Mouse (Mus musculus): Measurements from ENCODE around the gene Sde2. TPM values are rescaled to one million over a fixed set of nuclear protein-coding genes. Genes with fewer than 3 reads are reported as not detected.
A peak's percentile ranks its signal among the peaks of the same experiment; 100 is the strongest.

Sde2 gene
- polyA plus RNA-seq, 1 experiment from 2014 or later: 11.8 TPM

GRCm38 (mm10) chr1:180901107-180901506 lies 50.2 kb downstream of the Sde2 start:
- peaks cover 24% of the 10 kb centered on the region for H3K4me1 ChIP-seq (ENCODE audit: insufficient read depth)
- H3K36me3 ChIP-seq (replicated peaks; ENCODE audit: insufficient read depth, low read length): peaks cover 3% of the 10 kb centered on the region
- no peak overlapping the region for H3K27ac ChIP-seq (ENCODE audit: low read depth)
- H3K4me2 ChIP-seq (ENCODE audit: low read depth, low read length): no peak overlapping the region
- H3K9ac ChIP-seq (replicated peaks): no peak overlapping the region
- WGBS (ENCODE audit: insufficient replicate concordance): 3% methylated on average over 4 of the region's 4 CpGs
- H3K9me3 ChIP-seq (ENCODE audit: low read length): no peaks in the 10 kb centered on the region
- H3K4me3 ChIP-seq (ENCODE audit: low read depth, low read length): no peak overlapping the region
- peak; percentile 87 for TF ChIP-seq CTCF (IDR thresholded peaks at IDR 0.05; ENCODE audit: low read depth)
- TF ChIP-seq EP300 (IDR thresholded peaks at IDR 0.05; ENCODE audit: low read depth): no peak
- DNase-seq: no peak
- H3K27me3 ChIP-seq (ENCODE audit: insufficient read depth, low read length): no peaks in the 10 kb centered on the region
- no peak for ATAC-seq

- H3K4me2 ChIP-seq (ENCODE audit: low read depth, low read length): peak overlapping the region; percentile 84
- ATAC-seq (peak; percentile 88), DNase-seq (peak; percentile 82)
- no peak overlapping the region; the same call in 1 of the 2 replicates for H3K4me3 ChIP-seq (ENCODE audit: low read depth, low read length)
- H3K4me1 ChIP-seq (ENCODE audit: insufficient read depth): peaks cover 24% of the 10 kb centered on the region
- peaks cover 21% of the 10 kb centered on the region for H3K36me3 ChIP-seq (replicated peaks; ENCODE audit: insufficient read depth, low read length)
- TF ChIP-seq EP300 (IDR thresholded peaks at IDR 0.05; ENCODE audit: low read depth) (peak; percentile 99), CTCF (IDR thresholded peaks at IDR 0.05; ENCODE audit: low read depth) (no peak)
- no peaks in the 10 kb centered on the region for H3K9me3 ChIP-seq (ENCODE audit: low read length)
- H3K9ac ChIP-seq (replicated peaks): no peak overlapping the region
- peak overlapping the region; percentile 91 for H3K27ac ChIP-seq (ENCODE audit: low read depth)
- no peaks in the 10 kb centered on the region for H3K27me3 ChIP-seq (ENCODE audit: insufficient read depth, low read length)
- 32% methylated on average over 5 of the region's 5 CpGs for WGBS (ENCODE audit: insufficient replicate concordance)
These were observed 52.0 kb downstream of the Sde2 start for GRCm38 (mm10) chr1:180902915-180903314.

GRCm38 (mm10) chr1:180903666-180904038 lies 52.7 kb downstream of the Sde2 start:
- WGBS (ENCODE audit: insufficient replicate concordance): 27% methylated on average over 10 of the region's 10 CpGs
- H3K9me3 ChIP-seq (ENCODE audit: low read length): no peaks in the 10 kb centered on the region
- peaks cover 24% of the 10 kb centered on the region for H3K4me1 ChIP-seq (ENCODE audit: insufficient read depth)
- peak overlapping the region; percentile 91 for H3K27ac ChIP-seq (ENCODE audit: low read depth)
- peak overlapping the region; percentile 70 for H3K4me3 ChIP-seq (ENCODE audit: low read depth, low read length)
- H3K9ac ChIP-seq (replicated peaks): peak overlapping the region; percentile 41
- peaks cover 27% of the 10 kb centered on the region for H3K36me3 ChIP-seq (replicated peaks; ENCODE audit: insufficient read depth, low read length)
- no peak for ATAC-seq
- H3K27me3 ChIP-seq (ENCODE audit: insufficient read depth, low read length): no peaks in the 10 kb centered on the region
- DNase-seq: peak; percentile 38
- H3K4me2 ChIP-seq (ENCODE audit: low read depth, low read length): peak overlapping the region; percentile 84
- TF ChIP-seq CTCF (IDR thresholded peaks at IDR 0.05; ENCODE audit: low read depth): no peak
- no peak for TF ChIP-seq EP300 (IDR thresholded peaks at IDR 0.05; ENCODE audit: low read depth)

GRCm38 (mm10) chr1:180904039-180904814 lies 53.3 kb downstream of the Sde2 start, which contains the start of gene Pycr2:
TSS of gene Pycr2 (plus strand) at chr1:180904293.
- peak; percentile 96 for DNase-seq
- Histone ChIP-seq H3K9ac (replicated peaks) (peak within 1 kb of the TSS; percentile 80), H3K4me2 (ENCODE audit: low read depth, low read length) (peak within 1 kb of the TSS; percentile 84), H3K27ac (ENCODE audit: low read depth) (peak within 1 kb of the TSS; percentile 91), H3K9me3 (ENCODE audit: low read length) (no peaks in the 10 kb centered on the region), H3K27me3 (ENCODE audit: insufficient read depth, low read length) (no peaks in the 10 kb centered on the region), H3K4me3 (ENCODE audit: low read depth, low read length) (peak within 1 kb of the TSS; percentile 70), H3K4me1 (ENCODE audit: insufficient read depth) (peaks cover 24% of the 10 kb centered on the region), H3K36me3 (replicated peaks; ENCODE audit: insufficient read depth, low read length) (peaks cover 27% of the 10 kb centered on the region)
- 1% methylated on average over 52 of the region's 52 CpGs for WGBS (ENCODE audit: insufficient replicate concordance)
- ATAC-seq: peak; percentile 86
- TF ChIP-seq EP300 (IDR thresholded peaks at IDR 0.05; ENCODE audit: low read depth) (no peak), CTCF (IDR thresholded peaks at IDR 0.05; ENCODE audit: low read depth) (no peak)

GRCm38 (mm10) chr1:180904815-180905080 lies 53.8 kb downstream of the Sde2 start:
- Histone ChIP-seq H3K27me3 (ENCODE audit: insufficient read depth, low read length) (no peaks in the 10 kb centered on the region), H3K9ac (replicated peaks) (peak overlapping the region; percentile 80), H3K4me2 (ENCODE audit: low read depth, low read length) (peak overlapping the region; percentile 84), H3K4me1 (ENCODE audit: insufficient read depth) (peaks cover 24% of the 10 kb centered on the region), H3K27ac (ENCODE audit: low read depth) (peak overlapping the region; percentile 91), H3K36me3 (replicated peaks; ENCODE audit: insufficient read depth, low read length) (peaks cover 27% of the 10 kb centered on the region), H3K4me3 (ENCODE audit: low read depth, low read length) (peak overlapping the region; percentile 70), H3K9me3 (ENCODE audit: low read length) (no peaks in the 10 kb centered on the region)
- 3% methylated on average over 5 of the region's 5 CpGs for WGBS (ENCODE audit: insufficient replicate concordance)
- no peak for ATAC-seq
- DNase-seq: no peak
- TF ChIP-seq EP300 (IDR thresholded peaks at IDR 0.05; ENCODE audit: low read depth): no peak
- no peak for TF ChIP-seq CTCF (IDR thresholded peaks at IDR 0.05; ENCODE audit: low read depth)

- Histone ChIP-seq H3K36me3 (replicated peaks; ENCODE audit: insufficient read depth, low read length) (peaks cover 27% of the 10 kb centered on the region), H3K27ac (ENCODE audit: low read depth) (0 out of 2 replicates have a peak overlapping the region, but pooled peaks have one; percentile 2), H3K9ac (replicated peaks) (peak overlapping the region; percentile 80), H3K4me3 (ENCODE audit: low read depth, low read length) (peak overlapping the region; percentile 70), H3K4me2 (ENCODE audit: low read depth, low read length) (peak overlapping the region; percentile 84), H3K4me1 (ENCODE audit: insufficient read depth) (peaks cover 24% of the 10 kb centered on the region), H3K27me3 (ENCODE audit: insufficient read depth, low read length) (no peaks in the 10 kb centered on the region), H3K9me3 (ENCODE audit: low read length) (no peaks in the 10 kb centered on the region)
- DNase-seq: no peak
- TF ChIP-seq CTCF (IDR thresholded peaks at IDR 0.05; ENCODE audit: low read depth) (no peak), EP300 (IDR thresholded peaks at IDR 0.05; ENCODE audit: low read depth) (no peak)
- no peak for ATAC-seq
- 66% methylated on average over 6 of the region's 6 CpGs for WGBS (ENCODE audit: insufficient replicate concordance)
These were observed 54.4 kb downstream of the Sde2 start for GRCm38 (mm10) chr1:180905307-180905706.
